Mouse (Mus musculus) c-Kit-positive CD71-positive TER-119-negative erythroid progenitor cells, embryonic 14.5 days (primary cell): ENCODE measurements at regions not wholly inside any gene's neighbourhood (a gene's known extent, or its start where the extent isn't known, plus 50 kb on each side); places are given as distances from the start of the nearest gene placed in this dataset.

Experiments used
- DNase-seq: peaks from one replicate; pipeline ENCODE4 v3.0.0-alpha.2; 2013; ENCODE audit warnings: low read depth

DNA sequence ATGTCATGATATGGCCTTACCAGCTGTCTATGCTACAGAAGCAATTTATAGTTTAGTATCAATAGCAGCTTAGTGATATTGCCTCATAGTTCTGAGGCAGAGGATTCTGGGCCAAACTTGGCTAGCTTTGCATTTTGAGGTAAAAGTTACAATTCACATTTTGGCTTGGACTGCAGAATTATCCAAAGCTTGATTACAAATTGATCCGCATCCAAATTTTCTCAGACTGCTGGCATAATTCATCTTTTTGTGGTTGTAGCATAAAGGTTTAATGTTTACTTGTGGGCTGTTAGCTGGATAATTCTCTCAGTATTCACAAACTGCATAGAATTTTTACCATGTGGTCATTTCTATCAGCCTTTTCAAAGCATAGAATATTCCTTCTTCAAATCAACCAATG, 589.9 kb upstream of the Pdcd1 start:
- DNase-seq = no peak

DNA sequence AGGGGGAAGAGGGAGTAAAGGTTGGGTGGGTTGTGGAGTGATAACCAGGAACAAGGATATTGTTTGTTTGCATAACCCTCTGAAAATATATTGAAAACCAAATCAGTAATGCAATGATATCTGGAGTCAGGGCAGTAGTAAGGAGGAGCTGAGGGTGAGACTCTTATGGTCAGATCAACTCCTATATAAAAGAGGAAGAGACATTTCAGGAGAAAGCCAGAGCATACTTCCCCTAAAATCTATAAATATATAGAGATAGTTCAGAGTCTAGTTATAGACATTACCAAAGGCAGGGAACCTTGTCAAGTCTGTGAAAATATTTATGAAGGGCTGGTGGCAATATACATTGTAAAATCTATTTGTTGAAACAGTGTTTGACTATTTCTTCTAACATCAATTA, 605.9 kb upstream of the Pdcd1 start:
- no peak for DNase-seq

DNA sequence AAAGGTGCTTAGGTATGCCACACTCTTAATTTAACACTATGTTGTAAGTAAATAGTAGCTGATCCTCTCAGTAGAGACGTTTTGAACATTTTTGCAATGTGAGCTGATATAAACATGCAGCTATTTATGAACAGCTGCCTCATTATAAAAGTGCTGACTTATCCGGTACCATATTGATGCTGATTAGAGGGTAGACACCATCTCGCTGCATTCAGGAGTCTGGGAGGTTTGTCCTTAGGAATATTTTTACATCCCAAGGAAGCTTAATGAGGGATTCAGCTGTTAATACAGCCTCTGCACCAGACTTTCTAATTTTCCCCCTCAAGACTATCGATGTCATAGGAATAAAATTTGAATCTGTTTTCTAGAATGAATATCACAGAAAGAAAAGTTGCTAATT, 619.3 kb upstream of the Pdcd1 start:
- DNase-seq = no peak

DNA sequence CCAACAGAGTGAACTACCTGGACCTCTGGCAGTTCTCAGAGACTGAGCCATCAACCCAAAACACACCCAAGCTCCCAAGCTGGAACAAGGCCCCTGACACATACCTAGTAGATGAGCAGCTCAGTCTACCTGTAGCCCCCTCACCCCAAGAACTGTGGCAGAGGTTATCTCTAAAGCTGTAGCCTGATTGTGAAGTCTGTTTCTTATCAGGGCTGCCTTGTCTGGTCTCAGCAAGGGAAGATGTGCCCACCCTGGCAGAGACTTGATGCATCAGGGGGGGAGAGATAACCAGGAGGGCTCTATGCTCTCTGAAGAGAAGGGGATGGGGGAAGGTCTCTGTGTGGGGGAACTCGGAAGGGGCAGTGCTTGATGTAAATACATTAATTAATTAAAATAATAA, 612.9 kb upstream of the Fam174a start:
- no peak for DNase-seq

DNA sequence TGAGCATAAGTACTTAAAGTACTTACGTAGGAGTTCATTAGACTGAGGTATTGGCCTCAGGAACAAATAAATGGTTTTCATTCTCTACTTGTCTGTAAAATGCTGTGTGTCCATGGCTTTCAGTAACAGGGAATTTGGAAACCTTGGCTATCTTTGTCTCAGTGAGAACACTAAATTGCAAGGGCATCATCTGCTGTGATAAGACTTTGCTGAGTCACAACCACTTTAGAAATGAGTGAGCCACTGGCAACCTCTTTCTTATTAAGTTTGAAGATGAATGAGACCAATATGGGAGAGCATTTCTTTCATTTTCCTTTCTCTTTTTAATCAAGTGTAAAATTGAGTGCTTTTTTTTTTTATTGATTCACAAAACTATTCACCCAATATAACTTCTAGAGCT, 611.7 kb upstream of the Fam174a start:
- DNase-seq = peak; percentile 4

DNA sequence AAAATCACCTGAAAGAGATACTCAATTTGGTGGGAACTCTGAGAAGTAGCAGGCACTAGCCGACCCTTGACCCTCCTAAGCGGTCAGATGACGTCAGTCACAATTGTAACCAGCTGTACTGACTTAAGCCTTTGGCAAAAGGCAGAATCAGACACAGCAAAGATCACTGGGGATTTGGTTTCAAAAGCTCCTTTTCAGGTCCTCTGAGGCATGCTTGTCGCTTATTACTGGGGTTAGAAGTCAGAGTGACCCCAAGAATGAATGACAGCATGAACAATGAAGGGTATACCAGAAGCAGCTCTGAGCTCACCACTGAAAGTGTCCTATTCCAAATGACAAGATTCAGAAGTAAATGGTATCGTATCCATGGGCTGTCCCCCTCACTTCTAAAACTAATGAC, 600.6 kb upstream of the Fam174a start:
- no peak for DNase-seq

DNA sequence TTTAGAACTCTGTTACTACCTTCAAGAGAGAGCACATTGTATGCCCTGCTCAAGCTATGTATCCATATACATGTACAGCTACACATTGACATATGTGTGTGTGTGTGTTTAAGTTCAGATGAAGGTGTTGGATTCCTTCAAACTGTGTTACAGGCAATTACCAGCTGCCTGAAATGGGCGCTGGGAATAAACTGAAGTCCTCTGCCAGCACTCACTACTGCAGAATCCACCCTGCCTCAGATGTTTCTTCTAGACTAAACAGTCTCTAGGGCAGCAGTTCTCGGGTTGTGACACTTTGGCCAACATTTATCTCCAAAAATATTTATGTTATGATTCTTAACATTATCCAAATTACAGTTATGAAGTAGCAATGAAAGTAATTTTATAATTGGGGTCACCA, 595.7 kb upstream of the Fam174a start:
- DNase-seq = no peak

DNA sequence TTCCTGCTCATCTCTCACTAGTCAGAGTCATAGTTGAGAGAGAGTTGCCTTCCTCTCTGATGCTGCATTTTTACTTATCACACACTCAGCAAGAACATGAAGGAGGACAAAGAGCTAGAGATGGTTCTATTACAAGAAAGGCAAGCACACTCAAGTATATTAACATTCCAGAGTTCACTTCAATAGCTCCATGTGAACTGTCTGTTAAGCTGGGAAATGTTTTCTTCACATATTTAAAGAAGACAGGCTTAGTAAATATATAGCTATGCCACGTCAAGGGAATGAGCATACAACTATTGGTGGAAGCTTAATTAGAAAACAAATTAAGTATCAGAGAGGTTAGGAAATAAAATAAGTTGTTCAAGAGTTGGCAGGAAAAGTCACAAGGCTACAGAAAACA, 559.9 kb upstream of the Fam174a start:
- DNase-seq = no peak

DNA sequence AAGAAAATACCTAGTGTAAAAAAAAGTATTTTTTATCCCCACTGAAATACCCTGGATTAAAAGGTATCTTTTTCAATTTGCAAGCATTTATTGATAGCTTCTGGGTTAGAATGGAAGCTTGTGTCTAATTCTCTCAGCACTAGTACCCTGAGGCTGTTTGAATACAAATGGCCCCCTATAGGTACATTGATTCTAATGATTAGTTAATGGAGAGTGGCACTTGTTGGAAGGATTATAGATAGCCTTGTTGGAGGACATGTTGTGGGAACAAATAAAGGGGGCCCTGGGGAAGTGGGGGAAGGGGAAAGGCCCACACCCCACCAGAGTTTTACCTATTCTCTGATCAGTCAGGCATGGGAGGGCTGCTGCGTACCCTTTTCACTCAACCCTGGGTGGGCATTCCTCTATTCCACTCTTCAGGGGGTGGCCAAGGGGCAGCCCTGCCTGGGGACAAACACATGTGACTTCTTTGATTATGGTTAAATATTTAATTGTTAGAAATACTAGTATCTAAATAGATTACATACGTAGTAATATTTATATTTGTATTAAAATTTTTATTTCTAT, 524.3 kb upstream of the Fam174a start:
- no peak for DNase-seq

DNA sequence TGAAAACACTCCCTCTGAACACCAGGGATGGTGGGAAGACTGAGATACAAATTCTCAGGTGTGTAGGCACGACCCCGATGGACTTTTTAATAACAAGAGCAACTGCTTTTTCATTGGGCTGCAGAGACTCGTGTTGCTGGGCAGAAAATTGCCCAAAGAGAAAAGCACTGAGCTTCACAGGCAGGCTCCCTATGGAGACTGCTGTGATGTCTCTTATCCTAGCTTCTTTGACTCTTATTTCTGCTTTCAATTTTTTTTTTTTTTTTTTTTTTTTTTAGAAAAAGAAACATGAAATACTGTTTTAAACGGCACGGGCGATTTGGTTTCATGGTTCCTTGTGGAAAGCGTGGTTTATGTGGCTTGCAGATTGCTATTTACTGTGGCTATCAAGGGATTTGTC, 522.8 kb upstream of the Fam174a start:
- DNase-seq = no peak

DNA sequence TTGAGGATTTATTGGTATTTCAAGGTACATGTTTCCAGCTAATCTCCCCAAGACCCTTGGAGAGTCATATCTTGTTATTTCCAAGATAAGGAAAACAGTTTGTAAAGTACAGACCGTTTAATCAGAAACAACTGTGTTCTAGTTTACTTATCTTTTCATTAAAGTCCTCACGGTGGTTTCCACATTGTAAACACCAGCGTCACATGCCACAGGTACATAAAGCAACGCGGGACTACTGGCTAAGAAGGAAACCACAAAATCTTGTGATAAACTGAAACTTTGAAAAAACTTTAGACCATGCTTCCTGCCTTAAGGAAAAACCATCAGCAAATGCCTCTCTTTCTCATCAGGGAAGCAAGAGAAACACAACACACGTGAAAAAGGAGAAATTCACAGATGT, 522.4 kb upstream of the Fam174a start:
- peak; percentile 32 for DNase-seq

DNA sequence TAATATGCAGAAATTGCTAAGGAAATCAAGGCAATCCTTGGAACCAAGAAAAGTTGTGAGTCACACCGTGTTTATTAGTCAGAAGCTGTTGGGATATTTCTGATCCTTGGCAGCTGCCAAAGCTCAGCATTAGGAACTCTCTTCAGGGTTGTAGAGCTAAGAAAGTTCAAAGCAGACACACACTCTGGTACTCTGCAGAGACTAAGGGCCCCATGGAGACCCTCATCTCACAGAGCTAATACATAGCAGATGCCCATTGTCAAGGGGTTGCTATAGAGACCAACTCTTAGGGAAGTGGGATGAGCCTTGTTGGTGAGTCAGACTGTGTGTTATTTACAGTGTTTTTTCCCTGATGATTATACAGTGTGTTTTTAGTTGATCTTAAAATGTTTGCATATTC, 517.4 kb upstream of the Fam174a start:
- no peak for DNase-seq

DNA sequence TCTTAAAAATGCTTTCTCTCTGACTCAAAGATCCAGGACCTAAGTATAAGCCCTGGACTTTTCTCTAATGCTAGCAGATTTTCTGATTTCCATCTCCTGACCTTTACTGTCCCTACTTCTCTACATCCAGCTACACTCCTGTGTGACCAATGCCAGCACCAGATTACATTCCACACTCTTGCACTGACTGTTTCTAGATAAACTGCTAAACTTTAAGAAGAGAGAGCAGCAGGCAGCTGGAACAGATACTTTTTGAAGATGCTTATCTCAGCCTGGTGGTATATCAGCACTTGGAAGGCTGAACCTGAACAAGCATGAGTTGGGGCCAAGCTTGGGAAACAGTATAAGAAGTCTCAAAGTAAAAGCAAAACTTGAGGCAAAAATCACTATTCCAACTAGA, 509.7 kb upstream of the Fam174a start:
- DNase-seq = no peak

DNA sequence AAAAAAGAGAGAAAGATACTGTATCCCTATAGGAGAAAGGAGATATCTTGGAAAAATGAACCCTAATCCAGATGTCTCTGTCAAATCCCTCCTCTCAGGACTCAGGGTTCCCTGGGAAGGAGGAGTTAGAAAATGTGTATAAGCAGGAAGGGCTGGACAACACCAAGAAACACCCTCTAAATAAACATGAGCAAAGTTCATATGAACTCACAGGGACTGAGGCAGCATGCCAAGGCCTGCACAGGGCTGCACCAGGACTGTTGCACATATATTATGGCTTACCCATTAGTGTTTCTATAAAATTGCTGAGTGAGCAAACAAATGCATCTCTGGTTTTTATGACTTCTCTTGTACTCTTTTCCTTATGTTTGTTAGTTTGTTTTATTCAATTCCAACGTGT, 508.5 kb upstream of the Fam174a start:
- no peak for DNase-seq

DNA sequence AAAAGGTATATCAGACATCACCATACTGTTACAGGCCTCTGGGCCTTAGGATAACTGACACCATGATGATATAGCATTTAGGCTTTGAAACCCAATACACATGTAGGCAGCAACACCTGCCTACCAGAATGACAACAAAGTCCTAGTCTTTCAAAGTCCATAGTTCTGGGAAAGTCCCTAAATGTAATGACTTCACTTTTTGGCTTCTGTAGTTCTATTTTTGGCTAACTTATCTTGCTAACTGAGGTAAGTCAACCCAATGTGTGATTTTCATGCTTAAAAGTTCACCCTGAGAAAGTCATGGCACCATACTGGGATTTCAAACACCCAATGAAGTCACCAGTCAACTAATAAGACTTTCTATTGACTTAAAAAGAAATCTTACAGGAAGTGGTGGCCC, 485.8 kb upstream of the Fam174a start:
- DNase-seq = no peak

DNA sequence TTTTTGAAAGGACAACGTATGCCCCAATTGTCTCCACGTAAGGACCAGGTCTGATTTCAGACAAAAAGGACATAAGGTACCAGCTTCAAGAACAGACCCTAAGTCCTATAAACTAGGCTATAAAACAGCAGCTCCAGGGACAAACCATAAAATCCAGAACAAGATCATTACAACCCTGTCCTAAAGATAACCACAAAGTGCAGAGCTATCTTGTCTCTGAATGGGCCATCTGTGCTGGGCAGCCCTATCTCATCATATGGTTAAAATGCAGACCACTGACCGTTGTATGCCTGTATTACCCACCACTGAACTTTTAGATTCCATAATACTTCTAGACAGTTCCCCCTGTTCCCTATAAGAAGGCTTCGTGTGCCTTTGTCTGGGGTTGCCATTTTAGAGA, 477.4 kb upstream of the Fam174a start:
- no peak for DNase-seq

DNA sequence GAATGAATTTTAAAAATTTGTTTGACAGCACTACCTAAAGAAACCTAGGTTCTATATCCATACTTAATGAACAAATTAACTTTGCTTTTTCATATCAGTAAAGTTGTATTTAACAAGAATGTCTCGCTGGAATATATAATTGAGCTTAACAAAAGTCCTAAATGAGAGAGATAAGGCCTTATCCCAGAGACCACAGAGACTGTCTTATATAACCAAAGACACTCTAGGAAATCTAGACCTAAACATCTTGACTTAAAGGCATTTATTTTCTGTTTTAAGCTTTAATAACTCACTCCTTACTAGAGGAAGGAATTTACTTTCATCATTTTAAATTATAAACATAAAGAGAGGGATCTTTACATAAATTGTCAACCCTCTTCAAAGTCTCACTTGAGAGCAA, 461.9 kb upstream of the Fam174a start:
- no peak for DNase-seq

DNA sequence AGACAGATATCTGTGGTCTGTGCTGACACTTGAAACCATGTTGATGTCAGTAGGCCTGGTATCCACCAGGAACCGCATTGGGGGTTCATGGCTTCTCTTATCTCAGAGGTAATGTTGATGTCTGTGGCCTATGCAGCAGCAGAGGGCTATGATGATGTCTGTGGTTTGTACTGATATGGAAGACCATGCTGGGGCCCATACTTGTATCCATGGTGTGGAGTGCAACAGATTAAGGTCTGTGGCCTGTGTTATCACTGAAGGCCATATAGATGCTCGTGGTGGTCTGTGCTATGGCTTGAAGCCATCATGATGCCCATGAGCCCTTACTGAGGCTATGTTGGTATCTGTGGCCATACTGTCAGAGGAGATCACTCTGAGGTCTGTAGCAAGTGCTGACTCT, 455.0 kb upstream of the Fam174a start:
- DNase-seq = peak; percentile 16

DNA sequence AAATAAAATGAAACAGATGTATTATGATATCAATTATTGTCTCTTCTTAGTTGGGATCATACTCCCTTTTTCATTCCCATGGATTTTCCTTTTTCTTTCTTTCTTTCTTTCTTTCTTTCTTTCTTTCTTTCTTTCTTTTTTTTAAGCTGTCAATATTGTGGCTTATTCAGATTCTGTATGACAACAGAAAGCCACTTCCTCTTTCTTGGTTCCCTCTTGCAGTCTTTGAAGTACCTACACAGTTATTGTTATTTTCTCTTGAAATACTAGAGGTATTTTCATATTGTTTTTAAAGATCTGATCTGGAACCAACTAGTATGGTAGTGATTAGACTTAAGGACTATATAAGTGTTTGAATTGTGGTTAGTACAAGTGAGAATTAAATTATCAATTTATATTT, 444.6 kb upstream of the Fam174a start:
- DNase-seq = no peak

DNA sequence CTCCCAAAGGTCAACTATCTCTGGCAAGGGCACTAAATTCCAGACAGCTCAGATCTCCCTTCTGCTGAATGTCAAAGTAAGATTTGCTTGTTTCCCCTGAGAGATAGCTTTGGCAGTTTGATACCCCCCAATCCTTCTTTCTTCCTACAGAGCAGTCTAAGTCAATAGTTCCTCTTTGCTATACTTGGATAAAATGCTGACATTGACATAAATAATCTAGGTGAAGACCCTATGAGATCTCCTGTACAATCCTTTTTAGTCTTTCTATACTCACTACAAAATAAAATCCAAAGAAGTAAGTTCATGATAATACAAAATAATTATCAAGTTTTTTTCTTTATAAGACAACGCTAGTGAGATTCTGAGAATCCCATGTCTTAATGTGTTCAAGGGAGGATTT, 432.9 kb upstream of the Fam174a start:
- no peak for DNase-seq

DNA sequence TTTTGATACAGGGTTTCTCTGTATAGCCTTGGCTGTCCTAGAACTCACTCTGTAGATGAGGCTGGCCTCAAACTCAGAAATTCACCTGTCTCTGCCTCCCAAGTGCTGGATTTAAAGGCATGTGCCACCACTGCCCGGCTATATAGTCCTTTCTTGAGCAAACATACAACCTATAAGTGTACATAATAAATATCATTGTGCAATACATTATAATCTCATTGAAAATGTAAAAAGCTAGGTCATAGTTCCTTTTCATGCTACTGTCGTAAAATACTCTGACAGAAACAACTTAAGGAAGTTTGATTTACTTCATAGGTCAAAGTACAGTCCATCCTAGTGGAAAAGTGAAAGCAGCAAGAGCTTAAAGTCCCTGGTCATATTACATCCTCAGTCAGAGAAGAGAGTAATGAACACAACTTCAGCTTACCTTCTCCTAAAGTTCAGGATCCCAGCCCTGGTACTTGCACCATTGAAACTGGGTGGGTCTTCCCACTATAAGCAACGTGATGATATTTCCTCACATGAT, 408.4 kb upstream of the Fam174a start:
- DNase-seq = no peak

DNA sequence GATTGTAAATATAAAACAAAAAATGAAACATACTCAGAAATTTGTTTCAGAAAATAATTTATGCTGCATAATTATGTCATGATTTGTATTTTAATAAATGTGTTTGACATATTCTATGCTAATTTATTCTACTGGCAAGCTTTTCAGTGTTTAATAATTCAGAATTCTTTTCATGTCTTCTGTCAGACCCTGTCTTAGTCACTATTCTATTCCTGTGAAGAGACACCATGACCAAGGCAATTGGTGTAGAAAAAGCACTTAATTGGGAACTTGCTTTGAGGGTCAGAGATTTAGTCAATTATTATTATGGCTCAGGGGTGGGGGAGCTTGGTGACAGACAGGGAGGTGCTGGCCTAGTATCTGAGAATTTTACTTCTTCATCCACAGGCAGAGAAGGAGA, 402.6 kb upstream of the Fam174a start:
- DNase-seq = no peak
